Mouse (Mus musculus): ENCODE measurements around the gene Cyp46a1.

Gene Cyp46a1

DNA sequence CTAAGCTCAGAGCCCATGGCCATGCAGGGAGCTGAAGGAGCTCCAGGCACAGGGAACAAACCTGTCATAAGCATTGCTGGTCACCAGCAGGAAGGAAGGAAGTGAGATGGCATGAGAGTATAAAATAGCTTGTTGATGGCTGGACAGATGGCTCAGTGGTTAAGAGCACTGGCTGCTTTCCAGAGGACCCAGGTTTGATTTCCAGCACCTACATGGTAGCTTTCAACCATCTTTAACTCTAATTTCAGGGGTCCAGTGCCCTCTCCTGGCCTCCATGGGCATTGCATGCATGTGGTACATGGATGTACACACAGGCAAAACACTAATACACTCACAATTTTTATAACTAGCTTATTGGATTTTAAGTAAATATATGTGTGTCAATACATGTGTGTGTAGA, 21.8 kb downstream of the Cyp46a1 start:
- no peak for DNase-seq (ENCODE audit: low spot score in 2 of 2)

DNA sequence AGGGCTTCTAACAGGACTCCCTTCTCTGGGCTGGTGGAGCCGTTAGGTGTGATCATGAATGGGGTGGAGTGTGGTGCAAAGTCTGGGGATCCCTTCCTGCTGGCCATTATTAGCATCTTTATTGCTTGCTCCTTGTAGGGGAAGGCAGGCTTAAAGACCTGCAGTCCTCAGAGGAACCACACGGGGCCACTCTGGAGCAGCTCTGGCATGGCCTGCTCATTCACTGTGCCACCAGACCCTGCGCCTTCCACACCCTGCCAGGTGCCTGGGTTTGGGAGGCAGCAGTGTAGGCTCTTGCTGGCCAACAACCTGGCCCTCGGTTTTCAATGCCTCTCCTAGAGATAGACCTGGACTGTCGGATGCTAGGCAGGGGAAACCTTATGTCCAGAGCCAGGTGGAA, 29.6 kb downstream of the Cyp46a1 start:
- DNase-seq (ENCODE audit: low spot score in 2 of 2), result peak; percentile 90 to 91

DNA sequence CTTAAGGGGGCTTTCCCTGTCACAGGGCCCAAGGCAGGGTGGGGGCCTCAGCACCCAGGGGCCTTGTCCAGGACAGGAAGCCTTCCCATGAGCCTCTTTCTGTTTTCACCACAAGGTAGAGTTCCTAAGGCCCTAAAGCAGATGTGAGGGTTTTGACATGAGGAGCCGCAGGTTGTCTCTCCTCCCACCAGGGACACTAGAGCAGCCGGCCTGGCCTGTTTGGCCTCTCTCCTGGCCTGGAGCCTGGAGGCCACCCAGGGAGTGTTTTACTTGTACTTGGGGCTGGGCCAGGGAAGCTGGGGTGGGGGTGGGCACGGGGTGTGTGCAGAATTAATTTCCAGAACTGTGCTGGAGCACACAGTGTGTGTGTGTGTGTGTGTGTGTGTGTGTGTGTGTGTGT, 31.2 kb downstream of the Cyp46a1 start:
- DNase-seq (ENCODE audit: low spot score in 2 of 2), result no peak

DNA sequence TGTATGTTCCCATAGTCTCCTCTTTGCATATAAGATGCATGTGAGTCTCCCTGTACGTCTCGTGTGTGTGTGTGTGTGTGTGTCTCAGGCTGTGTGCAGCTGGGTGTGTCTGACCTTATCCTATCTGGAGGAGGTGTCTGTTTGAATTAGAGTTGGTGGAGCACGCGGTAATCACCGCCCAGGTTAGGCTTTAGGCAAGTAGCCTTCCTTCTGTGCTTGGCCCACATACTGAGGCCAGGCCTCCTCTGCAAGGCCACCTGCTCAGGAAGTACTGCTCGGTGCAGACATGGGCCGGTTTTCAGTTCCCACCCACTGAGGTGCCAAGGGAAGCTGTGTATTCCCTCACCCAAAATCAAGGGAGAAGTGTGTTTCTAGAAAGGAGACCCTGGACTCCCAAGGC, 31.7 kb downstream of the Cyp46a1 start:
- DNase-seq (ENCODE audit: low spot score in 2 of 2), result no peak

DNA sequence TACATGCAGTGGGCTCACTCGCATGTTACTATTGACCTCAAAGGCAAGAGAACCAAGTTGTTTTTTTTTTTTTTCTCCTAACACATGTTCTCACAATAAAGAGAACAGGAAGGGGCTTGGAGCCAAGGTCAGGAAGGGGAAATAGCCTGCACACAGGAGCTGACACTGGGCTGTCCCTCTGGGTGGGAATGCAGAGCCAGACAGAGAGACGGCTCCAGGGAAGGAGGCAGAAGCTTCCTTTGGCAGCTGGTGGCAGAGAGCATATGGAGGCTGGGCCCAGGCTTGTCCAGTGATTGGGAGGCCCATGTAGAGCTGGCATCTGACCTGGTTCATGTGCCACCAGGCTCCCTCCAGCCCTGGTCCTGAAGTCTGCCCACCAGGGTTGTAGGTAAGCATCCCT, 33.7 kb downstream of the Cyp46a1 start:
- DNase-seq (ENCODE audit: low spot score in 2 of 2), result no peak

DNA sequence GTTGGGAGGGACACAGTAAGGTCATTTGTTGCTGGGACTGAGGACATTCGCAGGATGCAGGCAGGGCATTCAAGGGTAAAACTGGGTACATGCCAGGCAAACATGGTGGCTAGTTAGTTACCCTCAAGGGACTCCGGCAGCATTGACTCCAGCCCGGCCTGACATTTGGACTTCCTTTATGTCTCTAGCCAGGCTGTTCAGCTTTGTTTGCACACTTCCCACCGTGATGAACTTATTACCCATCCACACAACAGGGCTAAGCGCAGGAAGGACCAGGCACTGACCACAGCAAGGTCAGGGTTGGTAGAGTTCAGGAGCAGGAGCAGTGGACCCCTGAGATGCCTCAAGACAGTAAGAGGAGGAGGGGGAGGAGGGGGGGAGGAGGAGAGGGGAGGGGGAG, 34.7 kb downstream of the Cyp46a1 start:
- DNase-seq (ENCODE audit: low spot score in 2 of 2), result no peak

DNA sequence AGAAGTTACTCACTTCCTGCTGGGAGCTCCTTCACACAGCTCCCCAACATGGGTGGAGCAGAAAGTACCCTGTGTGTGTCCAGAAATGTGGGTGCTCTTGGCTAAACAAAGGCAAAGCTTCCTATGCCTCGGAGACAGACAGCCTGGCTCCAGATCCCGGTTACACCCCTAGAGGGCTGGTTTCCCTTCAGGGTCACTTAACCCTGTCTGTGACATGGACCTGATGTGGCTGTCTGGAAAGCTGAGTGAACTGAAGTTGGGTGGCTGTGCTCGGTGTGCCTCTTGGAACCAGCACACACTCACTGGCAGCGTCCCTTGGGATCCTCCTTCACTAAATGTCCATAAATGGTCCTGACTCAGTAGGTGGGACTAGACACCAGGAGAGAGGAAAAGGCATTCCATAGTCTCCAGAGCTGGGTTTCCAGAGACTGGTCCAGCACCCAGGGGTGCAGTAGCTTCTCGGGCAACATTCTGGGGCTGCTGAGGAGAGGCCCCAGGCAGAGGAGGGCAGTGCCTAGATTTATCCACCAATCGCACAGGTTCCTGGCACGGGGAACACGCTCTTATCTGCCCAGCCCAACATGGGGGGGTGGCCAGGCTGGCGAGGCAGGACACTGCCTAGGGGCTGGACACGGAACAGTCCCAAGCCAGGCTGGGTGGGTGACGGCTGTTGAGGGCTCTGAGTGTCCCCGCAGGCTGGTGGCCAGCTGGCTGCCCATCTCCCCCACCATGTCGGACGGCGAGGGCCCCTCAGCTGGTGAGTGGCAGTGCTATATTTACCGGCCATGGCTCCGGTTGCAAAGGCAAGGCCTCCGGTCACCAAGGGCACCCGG, 36.6 kb downstream of the Cyp46a1 start, which contains the start of gene Eml1:
TSS of gene Eml1 (plus strand) at position 362 of the 833 bp plus-strand sequence.
- no peak for DNase-seq (ENCODE audit: low spot score in 2 of 2)

DNA sequence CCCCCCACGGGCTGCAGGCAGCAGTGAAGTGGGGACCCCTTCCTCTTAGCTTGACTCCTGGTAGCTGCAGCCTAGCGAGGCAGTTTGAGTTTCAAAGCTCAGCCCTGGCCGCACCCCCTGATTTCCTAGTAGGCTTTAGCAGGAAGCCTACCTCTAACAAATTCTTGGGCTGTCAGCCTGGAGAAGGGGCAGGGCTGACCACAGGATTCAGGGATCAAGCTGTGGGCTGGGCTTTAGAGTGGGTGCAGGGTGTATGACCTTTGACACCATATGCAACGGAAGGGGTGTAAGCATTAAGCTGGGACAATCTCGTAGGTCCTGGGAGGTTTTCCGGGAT, 37.2 kb downstream of the Cyp46a1 start:
- DNase-seq (ENCODE audit: low spot score in 2 of 2), result no peak

DNA sequence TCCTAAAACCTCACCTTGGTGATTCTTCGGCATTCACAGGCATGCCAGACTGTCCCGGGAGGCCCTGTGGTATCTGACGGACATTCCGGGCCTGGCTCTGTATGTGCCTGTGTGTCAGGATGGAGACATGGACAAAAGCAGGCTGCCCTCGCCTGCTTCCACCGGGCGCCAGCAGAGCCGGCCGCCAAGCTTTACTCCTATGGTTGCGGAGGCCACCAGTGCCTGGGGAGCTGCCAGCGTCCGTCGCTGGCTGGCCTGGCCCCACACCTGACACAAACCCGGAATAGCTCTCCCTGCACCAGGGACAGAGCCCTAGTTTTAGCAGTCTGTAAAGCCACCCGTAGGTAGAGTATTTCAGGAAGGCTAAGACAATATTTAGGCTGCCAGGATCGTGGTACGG, 38.1 kb downstream of the Cyp46a1 start:
- no peak for DNase-seq (ENCODE audit: low spot score in 2 of 2)

DNA sequence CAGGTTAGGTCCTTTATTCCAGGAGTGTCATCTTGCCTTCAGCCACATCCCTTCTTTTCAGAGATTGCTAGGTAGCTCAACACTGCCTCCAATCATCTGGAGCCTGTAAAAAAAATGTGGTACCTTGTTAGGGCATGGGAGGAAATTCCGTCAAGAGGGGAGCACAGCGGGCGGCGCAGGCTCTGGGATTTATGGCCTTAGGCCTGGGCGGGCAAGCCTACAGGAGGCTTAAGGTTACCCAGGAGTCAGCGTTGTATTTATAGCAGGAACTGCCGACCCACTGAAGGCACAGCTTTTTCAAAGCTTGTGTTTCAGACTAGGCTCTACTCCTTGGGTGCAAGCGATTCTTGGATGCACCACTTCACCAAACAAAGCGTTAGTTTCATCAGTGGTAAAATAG, 39.4 kb downstream of the Cyp46a1 start:
- DNase-seq (ENCODE audit: low spot score in 2 of 2), result no peak

DNA sequence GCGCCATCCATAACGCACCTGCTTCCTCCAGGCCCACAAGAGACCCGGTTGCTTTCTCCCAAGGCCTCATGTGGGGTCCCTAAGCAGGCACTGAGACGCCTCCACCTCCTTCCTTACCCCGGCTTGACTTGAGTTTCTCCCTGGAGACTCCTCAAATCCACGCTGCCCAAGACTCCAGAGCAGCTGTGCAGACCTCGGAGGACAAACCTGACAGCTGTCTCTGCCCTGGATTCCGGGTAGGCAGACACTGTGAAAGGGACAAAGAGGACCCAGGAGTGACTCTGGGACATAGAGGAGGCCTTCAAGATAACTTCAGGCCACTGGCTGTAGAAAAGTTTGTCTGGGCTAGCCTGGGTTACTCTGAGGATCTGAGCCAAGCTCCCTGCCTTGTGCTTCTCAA, 40.5 kb downstream of the Cyp46a1 start:
- no peak for DNase-seq (ENCODE audit: low spot score in 2 of 2)

DNA sequence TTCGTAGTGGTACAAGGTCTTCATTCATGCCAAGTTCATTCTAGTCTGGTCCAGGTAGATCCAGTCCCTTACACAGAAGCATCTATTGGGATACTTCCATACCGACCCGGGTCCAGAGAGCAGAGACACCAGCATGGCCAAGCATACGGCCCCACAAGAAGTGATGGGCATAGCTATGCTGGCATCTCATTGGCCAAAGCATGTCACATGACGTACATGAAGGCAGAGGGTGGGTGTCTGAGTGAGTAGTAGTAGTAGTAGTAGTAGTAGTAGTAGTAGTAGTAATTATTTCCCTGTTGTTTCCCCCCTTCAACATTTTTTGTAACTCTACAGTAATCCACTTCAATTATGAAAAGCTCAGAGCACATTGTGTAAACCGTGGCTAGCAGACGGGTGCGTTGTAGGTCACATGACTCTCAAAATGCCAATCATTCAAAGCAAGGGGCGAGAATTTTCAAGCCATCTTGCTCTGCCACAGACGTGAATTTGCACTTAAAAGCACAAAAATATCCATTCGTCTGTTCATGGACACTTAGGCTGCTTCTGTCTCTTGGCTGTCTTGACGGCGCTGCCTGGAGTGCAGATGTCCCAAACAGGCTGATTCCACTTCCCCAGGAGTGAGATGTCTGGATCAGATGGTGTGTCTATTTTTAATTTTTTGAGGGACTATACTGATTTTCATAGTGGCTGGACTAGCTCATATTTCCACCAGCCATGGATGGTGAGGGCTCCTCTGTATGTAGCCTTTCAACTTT, 44.4 kb downstream of the Cyp46a1 start:
- DNase-seq (ENCODE audit: low spot score in 2 of 2), result no peak

DNA sequence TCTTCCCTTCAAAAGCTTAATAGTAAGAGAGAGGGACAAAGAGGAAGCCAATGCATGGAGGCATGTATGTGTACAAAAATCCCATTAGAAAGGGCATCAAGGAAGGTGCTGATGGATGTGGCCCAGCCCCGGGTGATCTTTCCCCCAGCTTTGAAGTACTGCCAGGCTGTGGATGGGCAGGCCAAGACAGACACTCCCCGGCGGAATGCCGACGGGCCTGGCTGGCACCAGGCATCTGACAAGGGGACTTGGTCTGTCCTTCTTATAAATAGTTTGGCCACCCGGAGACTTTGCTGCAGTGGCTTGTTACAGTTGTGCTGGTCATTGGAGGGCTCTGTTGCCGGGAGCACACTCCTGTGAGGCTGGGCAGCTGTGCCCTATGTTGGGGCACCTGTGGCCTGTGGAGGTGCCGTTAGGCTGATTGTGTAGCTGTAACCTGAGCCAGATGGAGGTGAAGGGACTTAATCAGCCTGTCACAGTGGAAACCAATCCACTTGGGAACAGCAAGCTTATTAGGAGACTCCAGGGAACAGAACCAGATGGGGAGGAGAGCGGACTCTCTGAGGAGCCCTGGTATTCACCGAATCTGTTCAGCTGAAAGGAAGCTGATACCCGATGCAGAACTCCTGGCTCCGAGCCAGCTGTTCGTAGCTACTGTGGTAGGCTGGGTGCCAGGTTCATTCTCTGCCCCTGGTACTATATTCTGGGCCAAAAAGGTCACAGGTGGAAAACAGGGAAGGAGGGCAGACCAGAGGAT, 52.5 kb downstream of the Cyp46a1 start:
- no peak for DNase-seq (ENCODE audit: low spot score in 2 of 2)

DNA sequence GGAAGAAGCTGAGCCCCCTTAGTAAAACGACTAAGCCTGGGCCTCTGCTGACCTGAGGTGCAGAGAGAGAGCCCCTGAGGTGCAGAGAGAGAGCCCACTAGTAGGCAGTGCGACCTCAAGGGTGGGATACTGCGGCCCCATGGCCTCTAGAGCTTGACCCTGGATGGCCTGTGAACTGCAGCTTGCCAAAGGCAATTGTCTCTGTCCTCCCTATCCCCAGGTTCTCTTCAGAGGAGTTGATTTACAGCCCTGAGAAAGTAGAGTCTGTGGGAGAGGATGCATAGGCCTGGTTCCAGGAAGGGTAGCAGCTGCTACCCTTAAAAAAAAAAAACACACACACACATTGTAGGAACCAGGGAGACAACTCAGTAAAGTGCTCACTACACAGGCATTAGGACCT, 55.5 kb downstream of the Cyp46a1 start:
- DNase-seq (ENCODE audit: low spot score in 2 of 2), result no peak

DNA sequence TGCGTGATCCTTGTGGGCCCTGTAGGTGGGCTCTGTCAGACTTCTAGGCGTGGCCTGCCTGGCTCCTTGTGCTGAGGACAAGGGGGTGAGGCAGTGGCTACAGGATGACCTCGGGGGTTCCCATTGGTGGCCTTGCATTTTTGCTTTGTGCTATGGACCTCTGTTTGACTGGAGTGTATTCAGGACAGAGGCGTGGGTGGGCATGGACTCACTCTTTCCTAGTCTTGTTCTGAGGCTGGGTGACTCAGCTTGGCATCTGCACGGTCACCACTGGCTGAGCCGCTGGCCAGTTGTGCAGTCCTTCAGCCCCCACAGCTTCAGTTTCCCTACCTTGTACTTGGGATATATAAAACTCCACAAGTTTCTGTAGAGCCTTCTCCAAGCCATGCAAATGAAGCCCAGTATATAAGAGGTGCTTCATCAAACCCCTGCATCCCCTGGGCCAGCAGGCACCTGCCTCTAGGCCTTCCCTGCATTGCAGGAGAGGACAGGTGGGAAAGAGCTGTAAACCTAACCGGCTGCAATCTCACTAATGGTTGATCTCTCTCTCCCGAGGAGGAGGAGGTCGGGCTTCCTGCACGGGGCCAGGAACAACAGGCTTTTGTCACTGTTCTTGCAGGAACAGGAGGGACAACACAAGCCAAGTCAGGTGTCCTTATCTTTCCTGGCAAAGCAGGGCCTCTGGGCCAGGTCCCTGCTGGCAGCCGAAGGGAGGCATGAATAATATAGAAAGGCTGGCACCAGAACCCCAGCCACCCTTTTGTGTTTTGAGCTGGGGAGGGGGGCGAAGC, 58.3 kb downstream of the Cyp46a1 start:
- DNase-seq (ENCODE audit: low spot score in 2 of 2), result no peak

DNA sequence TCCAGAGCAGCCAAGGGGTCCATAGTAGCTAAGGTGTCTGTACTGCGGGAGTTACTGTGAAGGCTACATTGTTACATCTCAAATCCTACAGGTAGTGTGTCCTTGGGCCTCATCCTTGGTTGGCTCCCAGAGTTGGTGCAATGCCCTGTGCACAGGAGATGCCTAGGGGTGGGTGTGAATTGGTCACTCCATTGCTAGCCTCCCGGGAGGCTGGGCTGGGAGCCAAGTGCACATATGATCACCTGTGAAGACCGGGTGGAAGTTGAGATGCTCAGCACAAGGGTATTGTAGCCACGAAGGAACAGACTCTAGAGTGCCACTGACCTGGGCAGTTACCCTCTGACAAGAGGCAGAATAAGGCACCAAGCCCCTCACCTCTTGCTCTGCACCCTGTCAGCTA, 58.9 kb downstream of the Cyp46a1 start:
- no peak for DNase-seq (ENCODE audit: low spot score in 2 of 2)

DNA sequence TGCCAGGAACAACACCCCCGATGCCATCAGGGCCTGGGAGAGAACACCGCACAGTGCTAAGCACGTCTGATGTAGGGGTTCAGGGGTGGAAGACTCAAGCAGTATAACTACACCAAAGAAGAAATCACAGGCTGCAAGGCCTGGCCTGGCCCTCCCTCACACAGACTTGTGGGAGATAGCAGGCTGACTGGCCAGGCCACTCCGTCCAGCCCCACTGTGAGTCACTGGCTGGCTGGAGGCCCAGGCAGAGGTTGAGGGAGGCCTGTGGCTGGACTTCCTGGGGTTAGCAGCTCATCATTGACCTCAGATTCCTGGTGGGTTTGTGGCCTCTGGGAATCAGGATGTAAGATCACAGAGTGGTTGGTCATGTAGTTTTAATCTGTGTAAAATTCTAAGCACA, 59.5 kb downstream of the Cyp46a1 start:
- no peak for DNase-seq (ENCODE audit: low spot score in 2 of 2)

DNA sequence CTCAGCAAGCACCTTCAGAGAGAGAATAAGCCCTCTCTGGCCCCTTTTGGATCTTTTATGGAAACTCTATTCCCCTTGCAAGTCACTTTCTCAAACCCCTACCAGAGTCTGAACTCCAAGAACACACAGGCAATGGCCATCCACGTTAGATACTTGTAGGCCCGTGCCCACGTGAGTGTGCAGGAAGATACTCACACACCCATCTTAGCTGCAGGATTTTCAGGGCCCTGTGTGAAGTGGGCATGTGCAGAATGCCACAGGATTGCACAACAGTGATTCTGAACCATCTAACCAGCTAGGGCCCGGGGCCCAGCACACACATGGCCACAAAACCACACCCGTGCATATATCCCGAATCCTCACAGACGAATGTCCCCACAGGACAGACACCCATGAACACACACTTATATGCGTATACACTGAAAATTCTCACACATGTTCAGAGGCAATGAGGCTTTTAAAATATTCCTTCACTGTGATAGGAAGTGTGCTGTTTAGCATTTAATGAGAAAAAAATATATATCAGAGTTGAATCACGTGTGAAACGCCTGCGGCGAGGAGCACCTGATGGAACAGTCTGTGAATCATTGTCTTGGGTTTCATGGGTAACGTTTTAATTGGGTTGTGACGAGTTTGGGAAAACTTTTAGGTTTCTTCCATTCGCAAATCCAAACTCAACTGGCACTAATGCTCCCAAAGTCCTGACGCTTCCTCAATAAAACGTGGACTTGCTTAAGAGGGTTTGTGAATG, 60.5 kb downstream of the Cyp46a1 start:
- peak; percentile 30 to 40 for DNase-seq (ENCODE audit: low spot score in 2 of 2)

DNA sequence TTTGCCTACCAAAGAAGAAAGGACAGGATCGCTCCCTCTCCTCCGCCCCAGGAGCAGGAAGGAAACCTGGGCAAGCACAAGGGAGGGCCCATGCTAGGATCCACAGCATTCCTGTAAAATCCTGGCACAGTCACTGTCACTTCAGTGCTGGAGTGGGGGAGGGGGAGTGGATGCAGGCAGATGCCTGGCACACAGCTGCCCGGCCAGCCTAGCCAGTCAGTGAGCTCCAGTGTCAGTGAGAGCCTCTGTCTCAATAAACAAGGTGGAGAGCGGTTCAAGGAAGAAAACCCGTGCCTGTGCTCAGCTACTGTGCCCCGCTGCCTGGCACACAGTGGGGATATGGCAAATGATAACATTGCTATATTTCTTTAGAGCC, 61.1 kb downstream of the Cyp46a1 start:
- DNase-seq (ENCODE audit: low spot score in 2 of 2), result no peak

DNA sequence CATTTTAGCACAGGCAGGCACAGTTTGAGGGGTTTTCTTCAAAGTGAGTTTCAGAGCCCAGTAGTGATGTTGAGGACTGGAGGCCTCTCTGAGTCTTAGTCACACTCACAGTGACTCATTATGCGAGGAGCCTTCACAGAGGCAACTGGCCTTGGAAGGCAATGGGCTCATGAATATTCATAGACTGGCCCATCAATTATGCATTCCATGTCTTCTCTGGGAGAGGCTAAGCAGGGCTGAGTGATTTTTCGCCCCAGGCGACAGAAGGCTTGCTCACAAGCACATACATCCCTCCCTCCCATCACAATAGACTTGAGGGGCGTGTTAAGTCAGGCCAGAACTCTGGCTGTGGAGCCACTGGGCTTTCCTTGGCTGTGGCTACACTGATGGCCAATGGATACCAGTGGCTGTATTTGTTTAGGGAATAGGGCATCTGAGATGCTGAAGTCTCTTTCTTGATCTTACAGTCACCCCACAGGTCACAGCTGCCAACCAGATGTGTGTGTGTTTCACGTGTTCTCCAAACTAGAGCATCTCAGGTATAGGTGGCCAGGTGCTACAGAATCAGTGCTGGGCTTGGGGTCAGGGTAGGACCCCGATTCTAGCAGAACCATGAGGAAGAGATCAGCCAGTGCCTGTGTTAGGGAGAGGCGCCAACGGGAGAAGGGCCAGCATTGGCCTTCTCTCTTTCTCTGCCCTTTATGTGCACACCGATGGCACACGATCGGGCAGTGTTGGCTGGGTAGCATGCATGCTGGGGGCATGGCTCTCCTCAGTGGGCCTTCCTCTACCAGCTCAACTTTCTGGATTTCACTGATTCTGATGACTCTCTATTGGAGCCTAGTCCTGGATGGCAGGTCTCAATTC, 62.1 kb downstream of the Cyp46a1 start:
- DNase-seq (ENCODE audit: low spot score in 2 of 2), result peak; percentile 65 to 74

Measured in right cerebral cortex, adult 2 months (tissue).